Comparison of ENCODE assay signal across 12 mouse cellular contexts in genomic region chr13:52151777-52152176, GRCm38 (mm10).
DNase-seq lines count a peak whose midpoint lies in the region; ATAC-seq and TF ChIP-seq lines count a peak whose summit lies in the region.
"Had no signal": no experiment of that assay in that cellular context is flagged by ENCODE, and none has a peak within 500 bp of the region (broad histone marks: within the 10 kb centered on the region; RNA-seq: fewer than 3 reads in every experiment).

No protein-coding gene starts in this region.

- DNase-seq in lung, adult 2 months: no peak
- peak; percentile 72 for DNase-seq in intestine, embryonic 14.5 days (ENCODE audit: low spot score)
- DNase-seq in layer of hippocampus, postnatal 36 days: peak; percentile 14 to 18
- DNase-seq in embryo, embryonic 9.5 days (ENCODE audit: extremely low spot score): no peak
- no peak for DNase-seq in left cerebral cortex, adult 8-10 months (ENCODE audit: low spot score in 2 of 2)
- DNase-seq in heart, postnatal 36 days: no peak
- DNase-seq: cerebellum, adult 9-10 months; liver, embryonic 13.5 days had no signal

- TF ChIP-seq POLR2A in lung, adult 2 months (IDR thresholded peaks at IDR 0.05; ENCODE audit: borderline replicate concordance, extremely low read depth, low read depth, low read length): no peak

- H3K27me3 ChIP-seq in lung, embryonic 16.5 days (ENCODE audit: control insufficient read depth, insufficient read depth, low read depth, low read length): no peaks in the 10 kb centered on the region
- no peaks in the 10 kb centered on the region for H3K27me3 ChIP-seq in intestine, embryonic 14.5 days (replicated peaks; ENCODE audit: control insufficient read depth, insufficient read depth, low read length)
- H3K27me3 ChIP-seq: forebrain, embryonic 12.5 days; heart, embryonic 15.5 days; liver, embryonic 13.5 days had no signal

- 0 out of 2 replicates have a peak overlapping the region, but pooled peaks have one; percentile 6 for H3K4me2 ChIP-seq in lung, embryonic 16.5 days (ENCODE audit: low read depth, low read length)
- H3K4me2 ChIP-seq in intestine, embryonic 14.5 days (ENCODE audit: low read length): no peak overlapping the region
- H3K4me2 ChIP-seq: forebrain, embryonic 12.5 days; heart, embryonic 15.5 days; liver, embryonic 13.5 days had no signal

- peaks cover 43% of the 10 kb centered on the region for H3K4me1 ChIP-seq in lung, embryonic 16.5 days (replicated peaks; ENCODE audit: control insufficient read depth, insufficient read depth, low read length)
- H3K4me1 ChIP-seq in lung, adult 2 months (ENCODE audit: control insufficient read depth, insufficient read depth, low read length): peaks cover 16% of the 10 kb centered on the region
- peaks cover 14% of the 10 kb centered on the region for H3K4me1 ChIP-seq in intestine, embryonic 14.5 days (replicated peaks; ENCODE audit: control insufficient read depth, insufficient read depth, low read length)
- H3K4me1 ChIP-seq: liver, embryonic 13.5 days had no signal

- intact Hi-C loops in heart, postnatal 36 days (cut with DNase I): no loop called here

- no peaks in the 10 kb centered on the region for H3K36me3 ChIP-seq in lung, embryonic 16.5 days (ENCODE audit: control insufficient read depth, insufficient read depth, low read length)
- no peaks in the 10 kb centered on the region for H3K36me3 ChIP-seq in intestine, embryonic 14.5 days (ENCODE audit: control insufficient read depth, insufficient read depth, low read length)
- H3K36me3 ChIP-seq: forebrain, embryonic 12.5 days; heart, embryonic 15.5 days; liver, embryonic 13.5 days had no signal

- peak overlapping the region; percentile 89 for H3K27ac ChIP-seq in lung, embryonic 16.5 days (ENCODE audit: low read length)
- peak overlapping the region; percentile 57; the same call in 1 of the 2 replicates for H3K27ac ChIP-seq in intestine, embryonic 14.5 days (ENCODE audit: low read depth)
- H3K27ac ChIP-seq: forebrain, embryonic 12.5 days; heart, embryonic 15.5 days; liver, embryonic 13.5 days had no signal

- no peak overlapping the region for H3K4me3 ChIP-seq in lung, embryonic 16.5 days (ENCODE audit: low read length)
- no peak overlapping the region for H3K4me3 ChIP-seq in lung, adult 2 months (replicated peaks; ENCODE audit: extremely low read depth, low read depth, low read length)
- no peak overlapping the region for H3K4me3 ChIP-seq in intestine, embryonic 14.5 days (ENCODE audit: low read depth, low read length)
- H3K4me3 ChIP-seq: forebrain, embryonic 12.5 days; heart, embryonic 15.5 days; liver, embryonic 13.5 days had no signal

- TF ChIP-seq CTCF in lung, adult 2 months (IDR thresholded peaks at IDR 0.05; ENCODE audit: insufficient read depth, low read length): no peak

- no peaks in the 10 kb centered on the region for H3K9me3 ChIP-seq in lung, embryonic 16.5 days (ENCODE audit: control insufficient read depth, low read length)
- no peaks in the 10 kb centered on the region for H3K9me3 ChIP-seq in intestine, embryonic 14.5 days (ENCODE audit: control insufficient read depth, low read length)
- H3K9me3 ChIP-seq: forebrain, embryonic 12.5 days; heart, embryonic 15.5 days; liver, embryonic 13.5 days had no signal

- 28% methylated on average over 11 of the region's 11 CpGs for WGBS in lung, embryonic 16.5 days
- 37% methylated on average over 11 of the region's 11 CpGs for WGBS in lung, adult 2 months
- 49% methylated on average over 11 of the region's 11 CpGs for WGBS in intestine, embryonic 14.5 days

- H3K9ac ChIP-seq in lung, embryonic 16.5 days (ENCODE audit: low read length): no peak overlapping the region
- H3K9ac ChIP-seq in intestine, embryonic 14.5 days (ENCODE audit: low read length): no peak overlapping the region
- H3K9ac ChIP-seq: forebrain, embryonic 12.5 days; heart, embryonic 15.5 days; liver, embryonic 13.5 days had no signal

- peak; percentile 60 for ATAC-seq in lung, embryonic 16.5 days (ENCODE audit: low read depth)
- peak; percentile 83 for ATAC-seq in intestine, embryonic 14.5 days (replicated peaks; ENCODE audit: low FRiP score, low TSS enrichment, low read depth)
- ATAC-seq: inflammation-experienced regulatory T-cells, adult 6 months had no signal

Comparison
In these comparisons a context has a peak if more than half of its experiments do, and no peak if none do; other contexts are left out.
1. DNase-seq: peak in intestine, embryonic 14.5 days (single experiment) and layer of hippocampus, postnatal 36 days (2 of 2); none in lung, adult 2 months (single experiment), embryo, embryonic 9.5 days (single experiment), left cerebral cortex, adult 8-10 months (0 of 2) and heart, postnatal 36 days (0 of 2).